Comparison of ENCODE assay signal across 1 mouse cellular context in the genomic region with DNA sequence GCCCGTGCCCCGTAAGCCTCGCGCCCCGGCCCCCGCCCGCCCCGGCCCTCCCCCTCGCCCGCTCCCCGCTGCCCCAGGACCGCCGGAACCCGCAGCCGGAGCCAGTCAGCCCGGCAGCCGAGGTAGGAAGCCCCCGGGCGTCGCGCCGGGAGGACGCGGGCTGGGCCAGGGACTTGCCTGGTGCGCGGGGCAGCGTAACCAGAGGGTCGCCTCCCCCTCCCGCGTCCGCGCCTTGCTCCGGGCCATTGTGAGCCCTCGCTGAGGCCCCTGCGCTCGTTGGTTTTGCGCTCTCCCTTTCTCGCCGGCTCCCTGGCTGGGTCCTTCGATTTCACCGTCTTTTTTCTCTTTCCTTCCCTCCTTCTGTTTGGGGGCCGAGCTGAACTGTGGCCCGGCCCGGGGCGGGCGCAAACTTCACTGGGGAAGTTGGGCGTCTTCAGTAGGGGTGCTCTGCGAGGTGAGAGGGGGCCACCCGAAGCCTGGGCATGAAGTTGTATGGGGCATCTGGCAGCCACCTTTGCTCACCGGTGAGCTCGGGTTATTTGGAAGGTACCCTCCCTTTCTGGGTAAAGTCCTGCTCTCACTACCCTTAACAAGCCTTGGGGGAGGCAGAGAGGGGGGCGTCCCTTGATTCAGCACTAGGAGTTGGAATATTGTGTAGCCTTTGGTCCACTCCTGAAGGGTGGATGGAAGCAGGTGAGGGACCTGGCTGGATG.
TF ChIP-seq lines count a peak whose summit lies in the region.

No protein-coding gene starts in this region.

TF ChIP-seq in CH12.LX, 34 proteins besides CTCF, POLR2A, EP300 and RAD21 (continued from another document):
- TF ChIP-seq GABPA (IDR thresholded peaks at IDR 0.05; ENCODE audit: insufficient replicate concordance, low read depth, low read length): no peak
